Mouse (Mus musculus): ENCODE data around the gene Tmem221.

- TF ChIP-seq EP300 (optimal IDR thresholded peaks at IDR 0.05), result no peak
- TF ChIP-seq CTCF (IDR thresholded peaks at IDR 0.05; ENCODE audit: low read depth), result no peak
These were observed 4.7 kb downstream of the Tmem221 start for GRCm38 (mm10) chr8:71554001-71554400.

Measured in stomach, postnatal 0 days (tissue).